In the genomic region with DNA sequence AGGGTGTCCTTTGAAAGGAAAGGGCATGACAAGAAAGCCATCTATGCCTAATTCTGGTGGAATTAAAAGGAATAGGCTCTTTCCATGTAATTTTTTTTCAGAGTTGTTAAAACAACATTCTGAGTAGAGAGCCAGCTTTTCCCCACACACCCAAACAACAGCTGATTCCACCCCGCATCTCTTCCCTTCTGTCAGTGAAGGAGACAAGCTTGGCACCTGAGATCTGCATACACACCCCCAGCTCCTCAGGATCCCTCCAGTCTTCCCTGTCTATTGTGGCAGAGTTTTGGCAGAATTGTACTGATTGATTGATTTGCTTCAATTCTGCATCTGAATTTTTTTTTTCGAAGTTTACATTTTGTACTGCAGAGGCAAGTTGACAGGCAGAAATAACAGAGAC, we compare ENCODE assay signal across 24 mouse cellular contexts. TPM values are rescaled to one million over a fixed set of nuclear protein-coding genes. Genes with fewer than 3 reads are reported as not detected.
DNase-seq lines count a peak whose midpoint lies in the region; ATAC-seq and TF ChIP-seq lines count a peak whose summit lies in the region.
"Had no signal": no experiment of that assay in that cellular context is flagged by ENCODE, and none has a peak within 500 bp of the region (broad histone marks: within the 10 kb centered on the region; RNA-seq: fewer than 3 reads in every experiment).

No protein-coding gene starts in this region.

- no peak for TF ChIP-seq CTCF in forebrain, postnatal 0 days (IDR thresholded peaks at IDR 0.05; ENCODE audit: low read depth)

- peak; percentile 68; the same call in 1 of the 2 replicates for ATAC-seq in forebrain, postnatal 0 days
- ATAC-seq in forebrain, embryonic 16.5 days = no peak; the same call in 1 of the 2 replicates
- ATAC-seq: activated CD4-positive, CD25-positive, alpha-beta regulatory T cell, adult 4 months; forebrain, embryonic 13.5 days; hindbrain, postnatal 0 days had no signal

- H3K27me3 ChIP-seq in forebrain, postnatal 0 days (ENCODE audit: insufficient read depth, low read length) = no peaks in the 10 kb centered on the region
- no peaks in the 10 kb centered on the region for H3K27me3 ChIP-seq in forebrain, embryonic 16.5 days (replicated peaks; ENCODE audit: control insufficient read depth, insufficient read depth, low read length)
- H3K27me3 ChIP-seq: forebrain, embryonic 13.5 days had no signal

- H3K36me3 ChIP-seq in forebrain, postnatal 0 days (ENCODE audit: insufficient read depth) = no peaks in the 10 kb centered on the region
- no peaks in the 10 kb centered on the region for H3K36me3 ChIP-seq in forebrain, embryonic 16.5 days (ENCODE audit: control insufficient read depth, insufficient read depth)
- H3K36me3 ChIP-seq: forebrain, embryonic 10.5 days; heart, embryonic 10.5 days; heart, embryonic 13.5 days had no signal

- no peak overlapping the region for H3K9ac ChIP-seq in forebrain, postnatal 0 days
- no peak overlapping the region for H3K9ac ChIP-seq in forebrain, embryonic 16.5 days (replicated peaks; ENCODE audit: low read depth, low read length)
- H3K9ac ChIP-seq: forebrain, embryonic 13.5 days; heart, embryonic 13.5 days; hindbrain, embryonic 14.5 days had no signal

- no peaks in the 10 kb centered on the region for H3K4me1 ChIP-seq in forebrain, postnatal 0 days (ENCODE audit: insufficient read depth)
- 0 out of 2 replicates have a peak, but pooled peaks cover 4% of the 10 kb centered on the region for H3K4me1 ChIP-seq in forebrain, embryonic 16.5 days (replicated peaks; ENCODE audit: control insufficient read depth, insufficient read depth, low read length)

- peak; percentile 25 for DNase-seq in forebrain, postnatal 0 days
- DNase-seq in layer of hippocampus, adult 18-20 months (ENCODE audit: low spot score in 2 of 2) = peak; percentile 48 to 54
- no peak for DNase-seq in layer of hippocampus, postnatal 25 days (ENCODE audit: extremely low spot score in 1 of 2, low spot score in 1 of 2)
- peak; percentile 12 to 27 for DNase-seq in left cerebral cortex, postnatal 25 days (ENCODE audit: low spot score in 2 of 2)
- no peak for DNase-seq in left cerebral cortex, postnatal 4 days
- no peak for DNase-seq in neural tube, embryonic 10.5 days (ENCODE audit: extremely low spot score, low spot score)
- DNase-seq: adrenal gland, adult 8-10 months; adrenal gland, postnatal 25 days; cerebellum, adult 18-20 months; cerebellum, adult 9-10 months; cerebellum, postnatal 14 days; gastrocnemius, postnatal 10 days; gastrocnemius, postnatal 36 days; heart, adult 2 months; heart, postnatal 14 days; heart, postnatal 4 days had no signal

- intact Hi-C loops in left cerebral cortex, postnatal 25 days (cut with DNase I) = no loop called here
- intact Hi-C loops in left cerebral cortex, postnatal 4 days (cut with DNase I) = no loop called here

- no peak overlapping the region for H3K4me3 ChIP-seq in forebrain, postnatal 0 days (ENCODE audit: low read depth, low read length)
- H3K4me3 ChIP-seq in forebrain, embryonic 16.5 days (replicated peaks; ENCODE audit: low read length) = no peak overlapping the region
- H3K4me3 ChIP-seq: forebrain, embryonic 10.5 days; forebrain, embryonic 13.5 days; heart, adult 2 months; heart, embryonic 10.5 days; heart, embryonic 13.5 days had no signal

- no peak overlapping the region for H3K27ac ChIP-seq in forebrain, postnatal 0 days (ENCODE audit: low read depth, low read length)
- no peak overlapping the region for H3K27ac ChIP-seq in forebrain, embryonic 16.5 days (ENCODE audit: low read length)
- H3K27ac ChIP-seq: forebrain, embryonic 10.5 days; forebrain, embryonic 13.5 days; heart, adult 2 months; heart, embryonic 10.5 days; heart, embryonic 13.5 days; hindbrain, embryonic 14.5 days; hindbrain, postnatal 0 days had no signal

- no peak overlapping the region for H3K4me2 ChIP-seq in forebrain, postnatal 0 days (ENCODE audit: low read depth)
- H3K4me2 ChIP-seq in forebrain, embryonic 16.5 days (ENCODE audit: low read length) = no peak overlapping the region
- H3K4me2 ChIP-seq: forebrain, embryonic 13.5 days; heart, embryonic 13.5 days; hindbrain, embryonic 14.5 days had no signal

- no peaks in the 10 kb centered on the region for H3K9me3 ChIP-seq in forebrain, postnatal 0 days (ENCODE audit: low read length)
- H3K9me3 ChIP-seq in forebrain, embryonic 16.5 days (ENCODE audit: control insufficient read depth, low read length) = no peaks in the 10 kb centered on the region
- H3K9me3 ChIP-seq: forebrain, embryonic 10.5 days; forebrain, embryonic 13.5 days; heart, embryonic 10.5 days; heart, embryonic 13.5 days had no signal

- WGBS in forebrain, postnatal 0 days = 75% methylated on average over 2 of the region's 2 CpGs
- WGBS in forebrain, embryonic 16.5 days = 67% methylated on average over 2 of the region's 2 CpGs

RNA-seq across cellular contexts. Expression of a gene that starts 6.0 kb away (rescaled TPM):
- 6.0 and 7.2 TPM in 2 replicates for total RNA-seq in forebrain, postnatal 0 days (2014; rRNA removed)
- 3.3 and 6.0 TPM in 2 replicates for polyA plus RNA-seq in forebrain, postnatal 0 days (2015; fragmentation: Nextera tagmentation; extraction: Ambion mirVana)
- polyA plus RNA-seq in forebrain, embryonic 16.5 days (2015; fragmentation: Nextera tagmentation; extraction: Ambion mirVana) = 4.9 and 9.0 TPM in 2 replicates
- total RNA-seq in layer of hippocampus, adult 18-20 months (2021) = 1 to 10 TPM; 3.6 to 3.7 TPM
- total RNA-seq in layer of hippocampus, postnatal 25 days (2021) = 1 to 10 TPM; 3.1 to 3.2 TPM
- total RNA-seq in left cerebral cortex, postnatal 25 days (2021) = 1 to 10 TPM; 3.3 to 3.4 TPM
- 10 to 100 TPM; 17.1 to 17.9 TPM for total RNA-seq in left cerebral cortex, postnatal 4 days (2021)
- polyA plus RNA-seq: activated CD4-positive, CD25-positive, alpha-beta regulatory T cell, adult 4 months had no signal

RNA-seq across cellular contexts. Expression of a gene that starts 45.1 kb away (rescaled TPM):
- total RNA-seq in forebrain, postnatal 0 days (2014; rRNA removed) = 36.2 and 48.2 TPM in 2 replicates
- 11.2 and 14.0 TPM in 2 replicates for polyA plus RNA-seq in forebrain, postnatal 0 days (2015; fragmentation: Nextera tagmentation; extraction: Ambion mirVana)
- 24.4 and 27.9 TPM in 2 replicates for polyA plus RNA-seq in forebrain, embryonic 16.5 days (2015; fragmentation: Nextera tagmentation; extraction: Ambion mirVana)
- total RNA-seq in layer of hippocampus, adult 18-20 months (2021) = 10 to 100 TPM; 57.0 to 58.6 TPM
- total RNA-seq in layer of hippocampus, postnatal 25 days (2021) = 10 to 100 TPM; 47.6 to 57.9 TPM
- 10 to 100 TPM; 57.4 to 58.1 TPM for total RNA-seq in left cerebral cortex, postnatal 25 days (2021)
- 10 to 100 TPM; 97.9 to 99.7 TPM for total RNA-seq in left cerebral cortex, postnatal 4 days (2021)

Comparison
In these comparisons a context has a peak if more than half of its experiments do, and no peak if none do; other contexts are left out.
1. DNase-seq: peak in forebrain, postnatal 0 days (single experiment), layer of hippocampus, adult 18-20 months (2 of 2) and left cerebral cortex, postnatal 25 days (2 of 2); none in layer of hippocampus, postnatal 25 days (0 of 2), left cerebral cortex, postnatal 4 days (single experiment) and neural tube, embryonic 10.5 days (single experiment).